Mouse (Mus musculus) neural tube, embryonic 14.5 days (tissue): Measurements from ENCODE around the gene Pomgnt2. TPM values are rescaled to one million over a fixed set of nuclear protein-coding genes. Genes with fewer than 3 reads are reported as not detected.

Source experiments
- ATAC-seq: fragments of 200-750 bp; cut with Nextera tagmentation; 2 replicates; pipeline ENCODE4 v1.8.0; 2017; ENCODE audit warnings: low read depth, mild to moderate bottlenecking, moderate TSS enrichment, moderate library complexity
- H3K27ac ChIP-seq: fragments of 300-500 bp; sonication (generic); 2 replicates; pipeline ENCODE4 v1.5.1; 2014; ENCODE audit warnings: low read depth, mild to moderate bottlenecking, control low read depth, low read length, moderate library complexity, mixed read lengths
- H3K27me3 ChIP-seq: fragments of 300-500 bp; sonication (generic); 2 replicates; pipeline ENCODE4 v1.6.1; 2014; ENCODE audit warnings: low read length; ENCODE audit not compliant: control insufficient read depth, insufficient read depth
- H3K36me3 ChIP-seq: fragments of 300-500 bp; sonication (generic); 2 replicates; pipeline ENCODE4 v1.6.1; 2014; ENCODE audit warnings: low read length, mixed read lengths; ENCODE audit not compliant: control insufficient read depth, insufficient read depth
- H3K4me1 ChIP-seq: fragments of 300-500 bp; sonication (generic); 2 replicates; pipeline ENCODE4 v1.6.1; 2014; ENCODE audit warnings: low read length; ENCODE audit not compliant: control insufficient read depth, insufficient read depth
- H3K4me2 ChIP-seq: fragments of 300-500 bp; sonication (generic); 2 replicates; pipeline ENCODE4 v1.6.1; 2014; ENCODE audit warnings: mild to moderate bottlenecking, low read depth, low read length, control low read depth
- H3K4me3 ChIP-seq: fragments of 300-500 bp; sonication (generic); 2 replicates; pipeline ENCODE4 v1.5.1; 2014; ENCODE audit warnings: low read depth, low read length, control low read depth, mixed read lengths
- H3K9ac ChIP-seq: fragments of 300-500 bp; sonication (generic); replicated peaks from 2 replicates; pipeline ENCODE4 v1.6.1; 2014; ENCODE audit warnings: low read depth, mild to moderate bottlenecking, control low read depth, low read length, mixed read lengths
- H3K9me3 ChIP-seq: fragments of 300-500 bp; sonication (generic); 2 replicates; pipeline ENCODE4 v1.6.1; 2016; ENCODE audit warnings: low read length; ENCODE audit not compliant: control insufficient read depth
- WGBS: fragments of 180-500 bp; shearing (Covaris S2); extraction: QIAGEN DNeasy Blood & Tissue Kit; methylation state at CpG from one replicate; pipeline ENCODE4 v1.1.7; 2014; 5-methylcytosine and 5-hydroxymethylcytosine counted together
- polyA plus RNA-seq: library from polyadenylated mRNA; unstranded; fragments of >200 nt; fragmentation: Nextera tagmentation; extraction: Ambion mirVana; gene quantifications from 2 replicates; pipeline ENCODE4 v1.2.1, GENCODE M21; 2014

Gene Pomgnt2
- polyA plus RNA-seq, 1 experiment from 2014 or later = 28.1 TPM

DNA sequence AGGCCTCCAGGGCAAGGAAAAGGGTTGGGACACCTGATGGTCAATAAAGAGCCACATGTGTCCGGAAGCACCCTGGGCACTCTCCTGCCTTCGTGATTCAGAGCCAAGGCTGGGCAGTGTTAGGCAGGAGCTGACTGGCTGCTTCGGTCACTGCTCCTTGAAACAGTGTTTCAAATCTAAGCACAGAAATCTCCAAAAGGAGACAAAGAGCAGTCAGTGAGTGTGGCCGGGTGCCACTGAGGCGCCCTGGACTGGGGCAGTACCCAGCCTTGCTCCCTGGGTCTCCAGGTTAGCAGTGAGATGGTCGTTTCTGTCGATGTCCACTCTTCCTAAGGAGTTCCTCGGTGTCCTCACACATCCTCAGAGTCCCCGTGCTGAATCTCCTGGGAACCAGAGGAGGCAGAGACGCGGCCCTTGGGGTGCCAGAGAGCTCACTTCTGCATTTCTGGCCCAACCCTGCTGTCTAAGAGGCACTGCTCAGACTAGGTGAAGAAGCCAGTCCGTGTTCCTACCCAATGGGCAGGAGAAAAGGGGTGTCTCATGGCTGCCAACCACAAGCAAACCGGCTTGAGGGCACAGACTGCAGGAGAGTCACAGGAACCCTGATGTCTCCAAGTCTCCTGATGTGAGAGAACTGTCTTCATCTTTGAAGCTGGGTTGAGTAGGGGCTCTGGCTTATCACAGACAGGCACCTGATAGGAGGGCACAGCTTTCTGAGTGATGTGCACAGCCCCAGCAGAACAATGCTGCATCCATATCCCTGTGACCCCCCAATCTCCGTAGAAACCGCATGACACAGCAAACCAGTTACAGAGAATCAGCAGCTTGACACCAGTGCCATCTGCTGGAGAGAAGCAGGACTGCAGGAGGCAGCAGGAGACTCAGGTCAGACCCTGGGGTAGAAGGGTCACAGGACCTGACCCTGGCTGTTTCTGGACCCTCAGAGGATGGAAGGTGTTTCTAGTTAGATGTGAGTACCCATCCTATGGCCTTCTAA lies 12.1 kb downstream of the Pomgnt2 start:
- no peaks in the 10 kb centered on the region for H3K27me3 ChIP-seq
- no peak overlapping the region for H3K4me2 ChIP-seq
- no peak overlapping the region for H3K4me3 ChIP-seq
- 72% methylated on average over 15 of the region's 15 CpGs for WGBS
- no peaks in the 10 kb centered on the region for H3K9me3 ChIP-seq
- H3K36me3 ChIP-seq = 0 out of 2 replicates have a peak, but pooled peaks cover 3% of the 10 kb centered on the region
- no peak overlapping the region for H3K27ac ChIP-seq
- H3K4me1 ChIP-seq = peaks cover 5% of the 10 kb centered on the region; the same call in 1 of the 2 replicates
- ATAC-seq = peak; percentile 67; the same call in 1 of the 2 replicates
- H3K9ac ChIP-seq = no peak overlapping the region

DNA sequence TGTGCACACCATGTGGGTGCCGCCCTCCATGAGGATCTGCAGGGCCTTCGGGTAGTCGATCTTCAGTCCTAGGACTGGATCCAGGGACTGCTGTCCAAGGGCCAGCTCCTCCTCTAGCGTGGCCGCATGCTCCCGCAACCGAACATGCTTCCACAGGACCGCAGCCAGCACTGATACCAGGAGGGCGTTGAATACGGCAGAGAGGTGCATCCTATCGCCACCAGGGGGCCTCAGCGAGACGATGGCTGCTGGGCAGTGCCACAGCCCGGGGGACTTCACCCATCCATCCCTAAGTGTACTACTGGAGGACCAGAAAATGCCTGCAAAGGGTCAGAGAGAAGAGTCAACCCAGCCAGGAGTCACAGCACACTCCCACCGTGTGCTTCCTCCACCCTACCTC lies 13.4 kb downstream of the Pomgnt2 start:
- Histone ChIP-seq H3K27me3 (no peaks in the 10 kb centered on the region), H3K9me3 (no peaks in the 10 kb centered on the region), H3K9ac (no peak overlapping the region), H3K27ac (no peak overlapping the region), H3K36me3 (0 out of 2 replicates have a peak, but pooled peaks cover 3% of the 10 kb centered on the region), H3K4me2 (no peak overlapping the region), H3K4me1 (peaks cover 5% of the 10 kb centered on the region; the same call in 1 of the 2 replicates), H3K4me3 (no peak overlapping the region)
- WGBS = 64% methylated on average over 15 of the region's 15 CpGs
- no peak for ATAC-seq

- Histone ChIP-seq H3K36me3 (0 out of 2 replicates have a peak, but pooled peaks cover 3% of the 10 kb centered on the region), H3K9ac (no peak overlapping the region), H3K4me1 (peaks cover 5% of the 10 kb centered on the region; the same call in 1 of the 2 replicates), H3K9me3 (no peaks in the 10 kb centered on the region), H3K4me2 (no peak overlapping the region), H3K27me3 (no peaks in the 10 kb centered on the region), H3K27ac (no peak overlapping the region), H3K4me3 (no peak overlapping the region)
- WGBS = 92% methylated on average over 15 of the region's 15 CpGs
- no peak for ATAC-seq
Measured at GRCm38 (mm10) chr9:121982665-121983064, 14.2 kb downstream of the Pomgnt2 start.

GRCm38 (mm10) chr9:121982214-121982613 lies 14.7 kb downstream of the Pomgnt2 start:
- Histone ChIP-seq H3K4me1 (peaks cover 5% of the 10 kb centered on the region; the same call in 1 of the 2 replicates), H3K27ac (no peak overlapping the region), H3K4me2 (no peak overlapping the region), H3K36me3 (0 out of 2 replicates have a peak, but pooled peaks cover 3% of the 10 kb centered on the region), H3K4me3 (no peak overlapping the region), H3K9ac (no peak overlapping the region), H3K27me3 (no peaks in the 10 kb centered on the region), H3K9me3 (no peaks in the 10 kb centered on the region)
- ATAC-seq = no peak
- 97% methylated on average over 22 of the region's 22 CpGs for WGBS

GRCm38 (mm10) chr9:121981466-121982105 lies 15.3 kb downstream of the Pomgnt2 start:
- H3K27me3 ChIP-seq = no peaks in the 10 kb centered on the region
- H3K9me3 ChIP-seq = no peaks in the 10 kb centered on the region
- 0 out of 2 replicates have a peak, but pooled peaks cover 3% of the 10 kb centered on the region for H3K36me3 ChIP-seq
- no peak overlapping the region for H3K9ac ChIP-seq
- peaks cover 5% of the 10 kb centered on the region; the same call in 1 of the 2 replicates for H3K4me1 ChIP-seq
- no peak overlapping the region for H3K4me2 ChIP-seq
- no peak overlapping the region for H3K4me3 ChIP-seq
- no peak for ATAC-seq
- WGBS = 71% methylated on average over 10 of the region's 10 CpGs
- H3K27ac ChIP-seq = no peak overlapping the region

- no peak overlapping the region for H3K9ac ChIP-seq
- ATAC-seq = no peak
- no peaks in the 10 kb centered on the region for H3K27me3 ChIP-seq
- no peak overlapping the region for H3K27ac ChIP-seq
- no peaks in the 10 kb centered on the region for H3K9me3 ChIP-seq
- H3K36me3 ChIP-seq = 0 out of 2 replicates have a peak, but pooled peaks cover 3% of the 10 kb centered on the region
- H3K4me1 ChIP-seq = peaks cover 5% of the 10 kb centered on the region; the same call in 1 of the 2 replicates
- H3K4me2 ChIP-seq = no peak overlapping the region
- WGBS = 68% methylated on average over 9 of the region's 9 CpGs
- H3K4me3 ChIP-seq = no peak overlapping the region
Measured at GRCm38 (mm10) chr9:121981046-121981445, 15.9 kb downstream of the Pomgnt2 start.

GRCm38 (mm10) chr9:121975321-121975720 lies 21.6 kb downstream of the Pomgnt2 start:
- Histone ChIP-seq H3K36me3 (no peaks in the 10 kb centered on the region), H3K9me3 (no peaks in the 10 kb centered on the region), H3K9ac (no peak overlapping the region), H3K4me1 (no peaks in the 10 kb centered on the region), H3K27ac (no peak overlapping the region), H3K27me3 (no peaks in the 10 kb centered on the region), H3K4me3 (no peak overlapping the region), H3K4me2 (no peak overlapping the region)
- WGBS = 78% methylated on average over 2 of the region's 2 CpGs
- no peak for ATAC-seq

DNA sequence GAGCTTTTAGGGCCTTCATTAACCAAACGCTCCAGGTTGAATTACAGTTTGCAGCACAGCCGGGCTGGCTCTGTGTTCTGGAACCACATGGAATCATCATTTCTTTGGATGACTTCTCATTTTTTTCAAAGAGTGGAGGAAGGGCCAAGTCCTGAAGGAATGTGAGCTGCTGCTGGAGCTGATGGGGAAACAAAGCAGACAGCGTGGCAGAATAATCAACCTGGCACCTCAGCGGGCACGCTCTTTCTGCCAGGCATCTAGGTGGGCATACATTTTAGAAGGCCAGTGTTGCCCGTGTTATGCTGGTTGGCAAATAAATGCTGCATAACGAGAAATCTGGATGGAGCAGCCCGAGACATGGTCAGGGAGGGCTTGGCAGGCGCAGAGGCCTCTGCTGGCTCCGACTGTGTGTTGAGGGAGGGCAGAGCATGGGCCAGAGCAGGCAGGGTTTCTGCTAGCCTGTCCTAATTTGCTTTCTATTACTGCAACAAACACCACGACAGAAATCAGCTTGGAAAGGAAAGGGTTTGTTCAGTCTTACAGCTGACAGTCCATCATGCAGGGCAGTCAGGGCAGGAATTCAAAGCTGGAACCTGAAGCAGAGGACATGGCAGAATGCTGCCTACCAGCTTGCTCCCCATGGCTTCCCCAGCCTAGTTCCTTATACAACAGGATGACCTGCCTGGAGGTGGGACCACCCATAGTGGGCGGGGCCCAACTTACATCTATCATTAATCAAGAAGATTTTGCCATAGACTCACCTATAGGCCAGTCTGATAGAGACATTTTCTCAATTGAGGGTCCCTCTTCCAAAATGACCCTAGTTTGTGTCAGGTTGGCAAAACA lies 22.5 kb downstream of the Pomgnt2 start:
- Histone ChIP-seq H3K9ac (no peak overlapping the region), H3K4me3 (no peak overlapping the region), H3K27me3 (no peaks in the 10 kb centered on the region), H3K9me3 (no peaks in the 10 kb centered on the region), H3K4me2 (no peak overlapping the region), H3K27ac (no peak overlapping the region), H3K36me3 (no peaks in the 10 kb centered on the region), H3K4me1 (no peaks in the 10 kb centered on the region)
- 82% methylated on average over 12 of the region's 12 CpGs for WGBS
- ATAC-seq = no peak
